Mouse (Mus musculus) liver, postnatal 0 days (tissue): ENCODE measurements at regions not wholly inside any gene's neighbourhood (a gene's known extent, or its start where the extent isn't known, plus 50 kb on each side); places are given as distances from the start of the nearest gene placed in this dataset.

Source experiments
- ATAC-seq: fragments of 200-750 bp; cut with Nextera tagmentation; 2 replicates; pipeline ENCODE4 v1.8.0; 2017; ENCODE audit warnings: mild to moderate bottlenecking, moderate library complexity
- DNase-seq: peaks from one replicate; pipeline ENCODE4 v3.0.0-alpha.2; 2016
- H3K27ac ChIP-seq: fragments of 300-500 bp; sonication (generic); 2 replicates; pipeline ENCODE4 v1.5.1; 2014; ENCODE audit warnings: antibody characterized with exemption, moderate library complexity, mild to moderate bottlenecking, low read depth
- H3K27me3 ChIP-seq: fragments of 300-500 bp; sonication (generic); 2 replicates; pipeline ENCODE4 v1.6.1; 2014; ENCODE audit warnings: low read length, control low read depth, mixed read lengths; ENCODE audit not compliant: insufficient read depth
- H3K36me3 ChIP-seq: fragments of 300-500 bp; sonication (generic); replicated peaks from 2 replicates; pipeline ENCODE4 v1.6.1; 2014; ENCODE audit warnings: mild to moderate bottlenecking, control low read depth, low read length, moderate library complexity, mixed read lengths; ENCODE audit not compliant: insufficient read depth
- H3K4me1 ChIP-seq: fragments of 300-500 bp; sonication (generic); 2 replicates; pipeline ENCODE4 v1.6.1; 2014; ENCODE audit warnings: antibody characterized with exemption, mild to moderate bottlenecking, control low read depth; ENCODE audit not compliant: insufficient read depth
- H3K4me2 ChIP-seq: fragments of 300-500 bp; sonication (generic); 2 replicates; pipeline ENCODE4 v1.6.1; 2014; ENCODE audit warnings: low read depth, mild to moderate bottlenecking, low read length, moderate library complexity, mixed read lengths
- H3K4me3 ChIP-seq: fragments of 300-500 bp; sonication (generic); 2 replicates; pipeline ENCODE4 v1.5.1; 2014; ENCODE audit warnings: low read depth, low read length
- H3K9ac ChIP-seq: fragments of 300-500 bp; sonication (generic); replicated peaks from 2 replicates; pipeline ENCODE4 v1.6.1; 2014; ENCODE audit warnings: mild to moderate bottlenecking, moderate library complexity
- H3K9me3 ChIP-seq: fragments of 300-500 bp; sonication (generic); 2 replicates; pipeline ENCODE4 v1.6.1; 2016; ENCODE audit warnings: mild to moderate bottlenecking, control low read depth, low read length, mixed read lengths
- CTCF ChIP-seq: sonication (generic); IDR thresholded peaks from 2 replicates; pipeline ENCODE4 v1.5.1; 2016; ENCODE audit warnings: antibody characterized with exemption, low read depth
- EP300 ChIP-seq: IDR thresholded peaks from 2 replicates; pipeline ENCODE4 v1.6.1; 2016; ENCODE audit warnings: antibody characterized with exemption, low read depth, mild to moderate bottlenecking
- WGBS: fragments of 180-500 bp; shearing (Covaris S2); extraction: QIAGEN DNeasy Blood & Tissue Kit; methylation state at CpG from one replicate; pipeline ENCODE4 v1.1.7; 2014; ENCODE audit not compliant: insufficient replicate concordance; 5-methylcytosine and 5-hydroxymethylcytosine counted together

GRCm38 (mm10) chr13:60035536-60036130, 141.5 kb downstream of the Gas1 start:
- Histone ChIP-seq H3K27ac (no peak overlapping the region), H3K4me2 (no peak overlapping the region), H3K4me3 (no peak overlapping the region), H3K27me3 (no peaks in the 10 kb centered on the region), H3K36me3 (no peaks in the 10 kb centered on the region), H3K4me1 (no peaks in the 10 kb centered on the region), H3K9ac (no peak overlapping the region), H3K9me3 (no peaks in the 10 kb centered on the region)
- TF ChIP-seq CTCF (no peak), EP300 (no peak)
- DNase-seq: no peak
- ATAC-seq: no peak
- 80% methylated on average over 7 of the region's 7 CpGs for WGBS

GRCm38 (mm10) chr13:60033116-60033515, 144.0 kb downstream of the Gas1 start:
- no peak overlapping the region for H3K27ac ChIP-seq
- WGBS: 63% methylated on average over 2 of the region's 2 CpGs
- TF ChIP-seq EP300 (no peak), CTCF (no peak)
- no peaks in the 10 kb centered on the region for H3K27me3 ChIP-seq
- H3K4me1 ChIP-seq: no peaks in the 10 kb centered on the region
- no peak overlapping the region for H3K4me3 ChIP-seq
- no peak overlapping the region for H3K4me2 ChIP-seq
- H3K9ac ChIP-seq: no peak overlapping the region
- no peaks in the 10 kb centered on the region for H3K36me3 ChIP-seq
- H3K9me3 ChIP-seq: no peaks in the 10 kb centered on the region
- ATAC-seq (no peak), DNase-seq (no peak)

- H3K4me3 ChIP-seq: no peak overlapping the region
- no peaks in the 10 kb centered on the region for H3K27me3 ChIP-seq
- DNase-seq (no peak), ATAC-seq (no peak)
- H3K4me2 ChIP-seq: no peak overlapping the region
- H3K4me1 ChIP-seq: no peaks in the 10 kb centered on the region
- TF ChIP-seq EP300: no peak
- TF ChIP-seq CTCF: no peak
- no peak overlapping the region for H3K27ac ChIP-seq
- 68% methylated on average over 5 of the region's 5 CpGs for WGBS
- no peak overlapping the region for H3K9ac ChIP-seq
- H3K36me3 ChIP-seq: no peaks in the 10 kb centered on the region
- H3K9me3 ChIP-seq: no peaks in the 10 kb centered on the region
Measured at GRCm38 (mm10) chr13:60032586-60032985, 144.6 kb downstream of the Gas1 start.

GRCm38 (mm10) chr13:60029591-60029990, 147.6 kb downstream of the Gas1 start:
- Histone ChIP-seq H3K9me3 (no peaks in the 10 kb centered on the region), H3K27me3 (no peaks in the 10 kb centered on the region), H3K4me3 (no peak overlapping the region), H3K9ac (no peak overlapping the region), H3K27ac (no peak overlapping the region), H3K4me1 (no peaks in the 10 kb centered on the region), H3K4me2 (no peak overlapping the region), H3K36me3 (no peaks in the 10 kb centered on the region)
- WGBS: 79% methylated on average over 9 of the region's 9 CpGs
- no peak for ATAC-seq
- no peak for DNase-seq
- TF ChIP-seq EP300 (no peak), CTCF (no peak)

- H3K27ac ChIP-seq: no peak overlapping the region
- no peaks in the 10 kb centered on the region for H3K36me3 ChIP-seq
- no peak overlapping the region for H3K9ac ChIP-seq
- no peaks in the 10 kb centered on the region for H3K27me3 ChIP-seq
- H3K4me2 ChIP-seq: no peak overlapping the region
- no peak for DNase-seq
- WGBS: 48% methylated on average over 5 of the region's 5 CpGs
- H3K4me1 ChIP-seq: no peaks in the 10 kb centered on the region
- TF ChIP-seq CTCF: no peak
- no peak for TF ChIP-seq EP300
- no peaks in the 10 kb centered on the region for H3K9me3 ChIP-seq
- ATAC-seq: no peak
- no peak overlapping the region for H3K4me3 ChIP-seq
Measured at GRCm38 (mm10) chr13:60020175-60020487, 157.0 kb downstream of the Gas1 start.

- ATAC-seq: no peak
Measured at GRCm38 (mm10) chr13:60019291-60020174, 157.6 kb downstream of the Gas1 start.

More at GRCm38 (mm10) chr13:60019291-60020174, 157.6 kb downstream of the Gas1 start:
- Histone ChIP-seq H3K27ac (no peak overlapping the region), H3K9me3 (no peaks in the 10 kb centered on the region), H3K9ac (no peak overlapping the region), H3K4me3 (no peak overlapping the region), H3K36me3 (no peaks in the 10 kb centered on the region), H3K27me3 (no peaks in the 10 kb centered on the region), H3K4me2 (no peak overlapping the region), H3K4me1 (no peaks in the 10 kb centered on the region)
- TF ChIP-seq EP300 (no peak), CTCF (no peak)
- 34% methylated on average over 13 of the region's 13 CpGs for WGBS
- DNase-seq: no peak
